Mouse (Mus musculus) embryonic facial prominence, embryonic 15.5 days (tissue): Measurements from ENCODE around the gene F2rl2. TPM values are rescaled to one million over a fixed set of nuclear protein-coding genes. Genes with fewer than 3 reads are reported as not detected.

Source experiments
- ATAC-seq: fragments of 200-750 bp; cut with Nextera tagmentation; 2 replicates; pipeline ENCODE4 v1.8.0; 2017; ENCODE audit warnings: low read depth, moderate TSS enrichment; ENCODE audit not compliant: insufficient number of reproducible peaks, low FRiP score, low TSS enrichment
- H3K27ac ChIP-seq: fragments of 300-500 bp; sonication (generic); replicated peaks from 2 replicates; pipeline ENCODE4 v1.5.1; 2015; ENCODE audit warnings: mild to moderate bottlenecking, inconsistent platforms
- H3K27me3 ChIP-seq: fragments of 300-500 bp; sonication (generic); 2 replicates; pipeline ENCODE4 v1.6.1; 2015; ENCODE audit warnings: inconsistent platforms
- H3K36me3 ChIP-seq: fragments of 300-500 bp; sonication (generic); 2 replicates; pipeline ENCODE4 v1.6.1; 2015; ENCODE audit warnings: mild to moderate bottlenecking, inconsistent platforms
- H3K4me1 ChIP-seq: fragments of 300-500 bp; sonication (generic); 2 replicates; pipeline ENCODE4 v1.6.1; 2015; ENCODE audit warnings: inconsistent platforms
- H3K4me2 ChIP-seq: fragments of 300-500 bp; sonication (generic); replicated peaks from 2 replicates; pipeline ENCODE4 v1.6.1; 2015; ENCODE audit warnings: mild to moderate bottlenecking, inconsistent platforms
- H3K4me3 ChIP-seq: fragments of 300-500 bp; sonication (generic); replicated peaks from 2 replicates; pipeline ENCODE4 v1.5.1; 2015; ENCODE audit warnings: mild to moderate bottlenecking, inconsistent platforms
- H3K9ac ChIP-seq: fragments of 300-500 bp; sonication (generic); 2 replicates; pipeline ENCODE4 v1.6.1; 2015; ENCODE audit warnings: inconsistent platforms
- H3K9me3 ChIP-seq: fragments of 300-500 bp; sonication (generic); replicated peaks from 2 replicates; pipeline ENCODE4 v1.6.1; 2016; ENCODE audit warnings: inconsistent platforms
- WGBS: fragments of 180-500 bp; shearing (Covaris S2); methylation state at CpG from one replicate; pipeline ENCODE4 v1.1.7; 2015; 5-methylcytosine and 5-hydroxymethylcytosine counted together
- polyA plus RNA-seq: library from polyadenylated mRNA; unstranded; fragments of >200 nt; fragmentation: Nextera tagmentation; extraction: Ambion mirVana; gene quantifications from 2 replicates; pipeline ENCODE4 v1.2.1, GENCODE M21; 2015

The F2rl2 gene
- 0.31 and 0.32 TPM in 2 replicates for polyA plus RNA-seq

GRCm38 (mm10) chr13:95696654-95697163 is at the start of gene F2rl2:
Gene F2rl2, plus strand, starts transcription at chr13:95696853.
- Histone ChIP-seq H3K4me3 (no peak within 1 kb of the TSS), H3K27ac (no peak within 1 kb of the TSS), H3K9ac (no peak within 1 kb of the TSS), H3K27me3 (no peaks in the 10 kb centered on the region), H3K4me1 (no peaks in the 10 kb centered on the region), H3K36me3 (no peaks in the 10 kb centered on the region), H3K9me3 (no peaks in the 10 kb centered on the region), H3K4me2 (no peak within 1 kb of the TSS)
- no peak for ATAC-seq
- WGBS, result 63% methylated on average over 4 of the region's 4 CpGs

- H3K27ac ChIP-seq, result peak overlapping the region; percentile 29; the same call in 1 of the 2 replicates
- no peaks in the 10 kb centered on the region for H3K27me3 ChIP-seq
- H3K36me3 ChIP-seq, result peaks cover 8% of the 10 kb centered on the region; the same call in 1 of the 2 replicates
- peaks cover 15% of the 10 kb centered on the region for H3K4me1 ChIP-seq
- WGBS, result 45% methylated on average over 4 of the region's 4 CpGs
- no peaks in the 10 kb centered on the region for H3K9me3 ChIP-seq
- no peak overlapping the region for H3K4me3 ChIP-seq
- no peak overlapping the region for H3K9ac ChIP-seq
- no peak overlapping the region for H3K4me2 ChIP-seq
- no peak for ATAC-seq
Observed at GRCm38 (mm10) chr13:95647248-95647647, 49.4 kb upstream of the F2rl2 start.

DNA sequence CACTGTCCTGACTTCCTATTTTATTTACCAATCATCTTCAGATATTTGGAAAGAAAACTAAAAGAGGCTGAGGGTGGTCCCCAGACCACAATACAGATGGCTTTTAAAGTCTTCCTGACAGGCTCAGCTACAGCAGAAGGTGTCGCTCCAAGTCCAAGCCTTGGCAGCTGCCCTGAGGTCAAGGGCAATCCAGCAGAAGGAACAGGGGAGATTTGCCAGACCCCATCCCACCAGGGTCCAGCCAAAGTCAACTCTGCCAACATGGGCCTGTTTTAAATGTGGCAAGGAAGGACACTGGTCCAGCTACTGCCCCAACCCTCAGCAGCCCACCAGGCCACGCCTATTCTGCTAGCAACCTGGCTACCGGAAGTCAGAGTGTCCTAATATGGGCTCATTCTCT is 46.7 kb upstream of the F2rl2 start:
- Histone ChIP-seq H3K9ac (no peak overlapping the region), H3K27me3 (no peaks in the 10 kb centered on the region), H3K36me3 (peaks cover 8% of the 10 kb centered on the region; the same call in 1 of the 2 replicates), H3K27ac (no peak overlapping the region), H3K4me2 (no peak overlapping the region), H3K9me3 (no peaks in the 10 kb centered on the region), H3K4me3 (no peak overlapping the region), H3K4me1 (no peaks in the 10 kb centered on the region)
- WGBS, result 89% methylated on average over 3 of the region's 3 CpGs
- ATAC-seq, result no peak

GRCm38 (mm10) chr13:95651870-95652668 is 44.6 kb upstream of the F2rl2 start:
- no peak overlapping the region for H3K9ac ChIP-seq
- H3K9me3 ChIP-seq, result no peaks in the 10 kb centered on the region
- ATAC-seq, result no peak
- no peak overlapping the region for H3K4me3 ChIP-seq
- no peak overlapping the region for H3K27ac ChIP-seq
- H3K4me2 ChIP-seq, result no peak overlapping the region
- 72% methylated on average over 7 of the region's 7 CpGs for WGBS
- H3K36me3 ChIP-seq, result no peaks in the 10 kb centered on the region
- H3K4me1 ChIP-seq, result no peaks in the 10 kb centered on the region
- no peaks in the 10 kb centered on the region for H3K27me3 ChIP-seq

- no peaks in the 10 kb centered on the region for H3K27me3 ChIP-seq
- H3K9me3 ChIP-seq, result no peaks in the 10 kb centered on the region
- no peak overlapping the region for H3K27ac ChIP-seq
- 88% methylated on average over 4 of the region's 4 CpGs for WGBS
- no peak for ATAC-seq
- H3K4me2 ChIP-seq, result no peak overlapping the region
- no peak overlapping the region for H3K9ac ChIP-seq
- no peak overlapping the region for H3K4me3 ChIP-seq
- peaks cover 6% of the 10 kb centered on the region; the same call in 1 of the 2 replicates for H3K36me3 ChIP-seq
- H3K4me1 ChIP-seq, result no peaks in the 10 kb centered on the region
Observed at GRCm38 (mm10) chr13:95653696-95654095, 43.0 kb upstream of the F2rl2 start.

DNA sequence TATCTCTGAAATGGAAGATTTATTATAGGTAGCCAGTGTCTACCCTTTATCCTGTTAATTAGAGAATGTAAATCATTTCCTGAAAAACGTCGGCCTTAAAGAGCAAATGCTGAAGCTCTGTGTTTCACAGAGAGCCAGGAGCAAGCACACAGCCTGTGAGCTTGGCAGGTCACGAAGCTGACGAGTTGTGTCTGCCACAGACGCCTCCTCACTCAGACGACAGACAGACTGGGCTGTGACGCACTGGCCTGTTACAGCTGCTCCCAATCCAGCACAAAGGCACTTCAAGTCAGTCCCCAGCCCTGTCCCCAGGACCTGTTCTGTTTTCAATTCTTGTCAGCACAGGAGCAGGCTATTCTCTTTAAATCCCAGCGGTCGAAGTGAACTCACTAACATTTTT is 41.4 kb upstream of the F2rl2 start:
- Histone ChIP-seq H3K27ac (no peak overlapping the region), H3K27me3 (no peaks in the 10 kb centered on the region), H3K9ac (no peak overlapping the region), H3K4me1 (no peaks in the 10 kb centered on the region), H3K4me3 (no peak overlapping the region), H3K9me3 (no peaks in the 10 kb centered on the region), H3K4me2 (no peak overlapping the region), H3K36me3 (peaks cover 21% of the 10 kb centered on the region)
- no peak for ATAC-seq
- 23% methylated on average over 9 of the region's 9 CpGs for WGBS

DNA sequence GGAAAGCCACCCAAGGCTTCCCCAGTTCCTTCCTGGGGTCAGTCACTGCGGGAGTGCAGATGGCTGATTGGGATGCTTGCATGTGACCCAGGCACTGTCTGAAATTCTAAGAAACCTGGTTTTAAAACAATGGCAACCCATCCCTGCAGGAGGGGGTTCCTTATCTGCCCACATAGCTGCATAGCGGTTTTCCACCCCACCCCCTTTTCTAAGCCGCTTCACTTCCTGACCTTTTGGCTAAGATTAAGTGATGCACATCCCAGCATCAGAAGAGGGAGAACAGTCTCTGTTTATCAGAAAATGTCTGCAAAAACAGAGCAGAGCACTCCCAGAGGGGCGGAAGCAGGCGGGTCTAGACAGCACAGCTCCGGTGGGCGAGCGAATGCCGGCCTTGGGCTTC is 39.5 kb upstream of the F2rl2 start:
- 73% methylated on average over 9 of the region's 9 CpGs for WGBS
- Histone ChIP-seq H3K9me3 (no peaks in the 10 kb centered on the region), H3K27ac (no peak overlapping the region), H3K36me3 (peaks cover 21% of the 10 kb centered on the region), H3K4me2 (no peak overlapping the region), H3K27me3 (no peaks in the 10 kb centered on the region), H3K4me1 (no peaks in the 10 kb centered on the region), H3K4me3 (no peak overlapping the region), H3K9ac (no peak overlapping the region)
- no peak for ATAC-seq

GRCm38 (mm10) chr13:95659432-95659831 is 37.2 kb upstream of the F2rl2 start:
- no peak overlapping the region for H3K4me3 ChIP-seq
- H3K4me2 ChIP-seq, result no peak overlapping the region
- H3K27me3 ChIP-seq, result no peaks in the 10 kb centered on the region
- no peak overlapping the region for H3K9ac ChIP-seq
- ATAC-seq, result no peak
- 81% methylated on average over 7 of the region's 7 CpGs for WGBS
- H3K27ac ChIP-seq, result no peak overlapping the region
- H3K9me3 ChIP-seq, result no peaks in the 10 kb centered on the region
- no peaks in the 10 kb centered on the region for H3K4me1 ChIP-seq
- peaks cover 35% of the 10 kb centered on the region for H3K36me3 ChIP-seq

- Histone ChIP-seq H3K36me3 (peaks cover 31% of the 10 kb centered on the region), H3K27me3 (no peaks in the 10 kb centered on the region), H3K4me3 (no peak overlapping the region), H3K27ac (no peak overlapping the region), H3K9ac (no peak overlapping the region), H3K4me1 (no peaks in the 10 kb centered on the region), H3K4me2 (no peak overlapping the region), H3K9me3 (no peaks in the 10 kb centered on the region)
- no peak for ATAC-seq
- 93% methylated on average over 4 of the region's 4 CpGs for WGBS
Observed at GRCm38 (mm10) chr13:95663834-95664233, 32.8 kb upstream of the F2rl2 start.

GRCm38 (mm10) chr13:95665644-95666356 is 30.9 kb upstream of the F2rl2 start:
- Histone ChIP-seq H3K4me3 (no peak overlapping the region), H3K9me3 (no peaks in the 10 kb centered on the region), H3K4me1 (no peaks in the 10 kb centered on the region), H3K27me3 (no peaks in the 10 kb centered on the region), H3K27ac (no peak overlapping the region), H3K9ac (no peak overlapping the region), H3K4me2 (no peak overlapping the region), H3K36me3 (peaks cover 27% of the 10 kb centered on the region)
- WGBS, result 64% methylated on average over 13 of the region's 13 CpGs
- ATAC-seq, result no peak

DNA sequence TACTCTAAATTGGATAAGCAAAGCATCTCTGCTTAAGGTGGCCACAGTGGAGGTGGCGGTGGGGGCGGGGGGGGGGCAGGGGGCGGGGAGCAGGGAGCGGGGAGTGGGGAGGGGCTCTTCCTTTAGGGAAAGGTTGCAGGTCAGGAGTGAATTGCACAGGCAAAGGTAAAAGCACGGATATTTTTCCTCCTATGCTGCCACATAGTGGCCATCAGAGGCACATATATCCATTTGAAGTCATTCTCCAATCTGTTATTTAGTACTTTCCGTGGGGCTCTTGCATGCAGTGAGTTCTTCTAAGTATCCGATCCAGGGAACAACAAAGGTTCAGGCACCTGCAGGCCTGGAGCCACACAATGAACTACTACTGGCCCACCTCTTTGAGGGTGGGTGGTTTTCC is 29.4 kb upstream of the F2rl2 start:
- H3K27me3 ChIP-seq, result no peaks in the 10 kb centered on the region
- no peak for ATAC-seq
- no peak overlapping the region for H3K27ac ChIP-seq
- H3K4me1 ChIP-seq, result no peaks in the 10 kb centered on the region
- no peak overlapping the region for H3K9ac ChIP-seq
- no peaks in the 10 kb centered on the region for H3K9me3 ChIP-seq
- no peak overlapping the region for H3K4me3 ChIP-seq
- no peak overlapping the region for H3K4me2 ChIP-seq
- peaks cover 27% of the 10 kb centered on the region for H3K36me3 ChIP-seq
- WGBS, result 9% methylated on average over 7 of the region's 7 CpGs
